Mouse (Mus musculus) lung, embryonic 14.5 days (tissue): ENCODE data around the gene Nxpe2. TPM values are rescaled to one million over a fixed set of nuclear protein-coding genes. Genes with fewer than 3 reads are reported as not detected.

ENCODE experiments used
- ATAC-seq: fragments of 200-750 bp; cut with Nextera tagmentation; 2 replicates; pipeline ENCODE4 v1.8.0; 2017; ENCODE audit warnings: mild to moderate bottlenecking, moderate TSS enrichment, moderate library complexity; ENCODE audit not compliant: insufficient read depth
- DNase-seq: peaks from one replicate; pipeline ENCODE4 v3.0.0-alpha.2; 2015
- H3K27ac ChIP-seq: fragments of 300-500 bp; sonication (generic); 2 replicates; pipeline ENCODE4 v1.5.1; 2014; ENCODE audit warnings: low read depth, mild to moderate bottlenecking, moderate library complexity
- H3K27me3 ChIP-seq: fragments of 300-500 bp; sonication (generic); 2 replicates; pipeline ENCODE4 v1.6.1; 2014; ENCODE audit warnings: low read length, control low read depth; ENCODE audit not compliant: insufficient read depth
- H3K36me3 ChIP-seq: fragments of 300-500 bp; sonication (generic); 2 replicates; pipeline ENCODE4 v1.6.1; 2014; ENCODE audit warnings: control low read depth; ENCODE audit not compliant: insufficient read depth
- H3K4me1 ChIP-seq: fragments of 300-500 bp; sonication (generic); 2 replicates; pipeline ENCODE4 v1.6.1; 2014; ENCODE audit warnings: antibody characterized with exemption, control low read depth; ENCODE audit not compliant: insufficient read depth
- H3K4me2 ChIP-seq: fragments of 300-500 bp; sonication (generic); 2 replicates; pipeline ENCODE4 v1.6.1; 2014; ENCODE audit warnings: mild to moderate bottlenecking
- H3K4me3 ChIP-seq: fragments of 300-500 bp; sonication (generic); 2 replicates; pipeline ENCODE4 v1.5.1; 2014; ENCODE audit warnings: low read depth, low read length
- H3K9ac ChIP-seq: fragments of 300-500 bp; sonication (generic); 2 replicates; pipeline ENCODE4 v1.6.1; 2014
- H3K9me3 ChIP-seq: fragments of 300-500 bp; sonication (generic); 2 replicates; pipeline ENCODE4 v1.6.1; 2016; ENCODE audit warnings: low read depth, low read length, control low read depth
- CTCF ChIP-seq: IDR thresholded peaks from 2 replicates; pipeline ENCODE4 v1.5.1; 2016; ENCODE audit warnings: antibody characterized with exemption, low read depth
- WGBS: fragments of 180-500 bp; shearing (Covaris S2); extraction: QIAGEN DNeasy Blood & Tissue Kit; methylation state at CpG from one replicate; pipeline ENCODE4 v1.1.7; 2014; 5-methylcytosine and 5-hydroxymethylcytosine counted together
- polyA plus RNA-seq: library from polyadenylated mRNA; unstranded; fragments of >200 nt; fragmentation: Nextera tagmentation; extraction: Ambion mirVana; gene quantifications from 2 replicates; pipeline ENCODE4 v1.2.1, GENCODE M21; 2014

Nxpe2 gene
- 0.99 and 1.1 TPM in 2 replicates for polyA plus RNA-seq

- Histone ChIP-seq H3K27ac (peak within 1 kb of the TSS; percentile 43; the same call in 1 of the 2 replicates), H3K9me3 (no peaks in the 10 kb centered on the region), H3K4me3 (no peak within 1 kb of the TSS), H3K4me2 (no peak within 1 kb of the TSS), H3K27me3 (no peaks in the 10 kb centered on the region), H3K36me3 (no peaks in the 10 kb centered on the region), H3K4me1 (no peaks in the 10 kb centered on the region), H3K9ac (no peak within 1 kb of the TSS)
- no peak for ATAC-seq
- no peak for TF ChIP-seq CTCF
- WGBS: 46% methylated on average over 2 of the region's 2 CpGs
- DNase-seq: peak; percentile 30
These were observed at the start of gene Nxpe2 for GRCm38 (mm10) chr9:48353148-48353698. Gene Nxpe2, minus strand, starts transcription at chr9:48353454.

- Histone ChIP-seq H3K4me1 (no peaks in the 10 kb centered on the region), H3K9me3 (no peaks in the 10 kb centered on the region), H3K9ac (no peak overlapping the region), H3K27me3 (no peaks in the 10 kb centered on the region), H3K27ac (no peak overlapping the region), H3K36me3 (no peaks in the 10 kb centered on the region), H3K4me3 (no peak overlapping the region), H3K4me2 (no peak overlapping the region)
- WGBS: 61% methylated on average over 3 of the region's 3 CpGs
- DNase-seq (no peak), ATAC-seq (no peak)
- TF ChIP-seq CTCF: no peak
These were observed 36.7 kb upstream of the Nxpe2 start for GRCm38 (mm10) chr9:48389983-48390382.

- no peak overlapping the region for H3K9ac ChIP-seq
- H3K4me2 ChIP-seq: no peak overlapping the region
- H3K4me3 ChIP-seq: no peak overlapping the region
- no peaks in the 10 kb centered on the region for H3K36me3 ChIP-seq
- no peak for TF ChIP-seq CTCF
- no peaks in the 10 kb centered on the region for H3K4me1 ChIP-seq
- H3K27ac ChIP-seq: no peak overlapping the region
- DNase-seq (no peak), ATAC-seq (no peak)
- no peaks in the 10 kb centered on the region for H3K9me3 ChIP-seq
- no peaks in the 10 kb centered on the region for H3K27me3 ChIP-seq
- WGBS: 61% methylated on average over 4 of the region's 4 CpGs
These were observed 35.2 kb upstream of the Nxpe2 start for GRCm38 (mm10) chr9:48388451-48388850.

- DNase-seq (no peak), ATAC-seq (no peak)
- H3K4me2 ChIP-seq: no peak overlapping the region
- H3K9me3 ChIP-seq: no peaks in the 10 kb centered on the region
- no peak for TF ChIP-seq CTCF
- H3K9ac ChIP-seq: no peak overlapping the region
- H3K27ac ChIP-seq: no peak overlapping the region
- H3K4me1 ChIP-seq: no peaks in the 10 kb centered on the region
- no peaks in the 10 kb centered on the region for H3K27me3 ChIP-seq
- H3K4me3 ChIP-seq: no peak overlapping the region
- H3K36me3 ChIP-seq: no peaks in the 10 kb centered on the region
- WGBS: 38% methylated on average over 2 of the region's 2 CpGs
These were observed 21.1 kb upstream of the Nxpe2 start for GRCm38 (mm10) chr9:48374357-48374756.

- Histone ChIP-seq H3K27ac (no peak overlapping the region), H3K27me3 (no peaks in the 10 kb centered on the region), H3K36me3 (no peaks in the 10 kb centered on the region), H3K4me3 (no peak overlapping the region), H3K9ac (no peak overlapping the region), H3K4me1 (no peaks in the 10 kb centered on the region), H3K4me2 (no peak overlapping the region), H3K9me3 (no peaks in the 10 kb centered on the region)
- no peak for DNase-seq
- TF ChIP-seq CTCF: no peak
- no peak for ATAC-seq
- 69% methylated on average over 4 of the region's 4 CpGs for WGBS
These were observed 20.1 kb upstream of the Nxpe2 start for GRCm38 (mm10) chr9:48373232-48373878.

- no peaks in the 10 kb centered on the region for H3K27me3 ChIP-seq
- no peak overlapping the region for H3K9ac ChIP-seq
- H3K4me1 ChIP-seq: no peaks in the 10 kb centered on the region
- no peak for DNase-seq
- H3K27ac ChIP-seq: peak overlapping the region; percentile 36; the same call in 1 of the 2 replicates
- ATAC-seq: no peak
- no peak for TF ChIP-seq CTCF
- no peaks in the 10 kb centered on the region for H3K36me3 ChIP-seq
- H3K4me3 ChIP-seq: no peak overlapping the region
- H3K4me2 ChIP-seq: no peak overlapping the region
- 77% methylated on average over 6 of the region's 6 CpGs for WGBS
- no peaks in the 10 kb centered on the region for H3K9me3 ChIP-seq
These were observed 9.5 kb upstream of the Nxpe2 start for GRCm38 (mm10) chr9:48362743-48363142.

- Histone ChIP-seq H3K9ac (no peak overlapping the region), H3K4me2 (peak overlapping the region; percentile 33; the same call in 1 of the 2 replicates), H3K27ac (peak overlapping the region; percentile 58; the same call in 1 of the 2 replicates), H3K9me3 (no peaks in the 10 kb centered on the region), H3K4me1 (no peaks in the 10 kb centered on the region), H3K27me3 (no peaks in the 10 kb centered on the region), H3K36me3 (no peaks in the 10 kb centered on the region), H3K4me3 (no peak overlapping the region)
- 45% methylated on average over 14 of the region's 14 CpGs for WGBS
- ATAC-seq: peak; percentile 52
- DNase-seq: no peak
- TF ChIP-seq CTCF: no peak
These were observed 8.8 kb upstream of the Nxpe2 start for GRCm38 (mm10) chr9:48361815-48362631.
